Mouse (Mus musculus) layer of hippocampus, postnatal 25 days (tissue): ENCODE measurements around the gene Mau2. TPM values are rescaled to one million over a fixed set of nuclear protein-coding genes. Genes with fewer than 3 reads are reported as not detected.
"Not testable (repeated sequence)": the region's sequence is repeated elsewhere in the genome, so short reads cannot be mapped to it uniquely, and the experiment has no call there.

Experiments
- DNase-seq, 2 experiments: peaks; one replicate each; pipeline ENCODE4 v3.0.0; 2022; ENCODE audit warnings: mixed read lengths in 2 of 2, low spot score in 1 of 2; ENCODE audit errors: extremely low spot score in 1 of 2
- total RNA-seq, 2 experiments: library from RNA; stranded (reverse); gene quantifications; 2 replicates each; pipeline ENCODE4 v1.2.3; 2021

Mau2 gene
- total RNA-seq, 2 experiments from 2014 or later: 77.2 to 83.9 TPM

DNA sequence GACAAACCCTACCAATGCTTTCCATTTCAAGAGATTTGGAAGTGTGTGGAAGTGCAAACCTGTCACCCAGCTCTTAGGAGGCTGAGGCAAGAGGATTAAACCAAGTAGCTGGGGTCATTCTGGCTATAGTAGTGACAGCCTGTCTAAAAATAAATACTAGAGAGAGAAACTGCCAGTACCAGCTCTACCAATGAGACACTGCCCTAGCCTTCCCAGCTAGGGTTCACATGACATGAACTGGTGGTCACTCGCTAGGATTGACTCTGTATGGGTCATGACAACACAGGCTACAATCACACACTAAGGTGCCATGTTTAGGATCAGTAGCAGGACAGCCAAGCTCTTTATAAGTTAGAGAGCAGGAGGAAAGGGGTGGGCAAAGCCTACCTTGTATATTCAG, 12.3 kb downstream of the Mau2 start:
- DNase-seq: no peak

DNA sequence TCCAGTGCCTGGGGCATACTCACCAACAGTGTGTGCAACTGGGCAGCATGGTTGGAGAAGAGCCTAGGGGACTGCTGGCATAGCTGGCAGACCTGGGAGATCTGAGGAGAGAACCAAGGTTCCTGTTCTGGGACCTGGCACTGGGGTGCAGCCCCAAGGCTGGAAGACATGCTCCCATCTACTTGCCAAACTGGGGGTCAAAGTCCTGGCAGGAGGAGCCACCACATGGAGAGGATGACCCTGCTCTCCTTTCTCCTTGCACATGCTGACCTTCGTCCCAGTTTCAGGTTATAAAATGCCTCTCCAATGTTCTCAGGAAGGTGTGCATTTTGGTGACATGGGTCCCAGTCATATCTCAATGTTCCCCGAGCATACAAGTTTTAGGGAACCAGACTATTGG, 16.4 kb downstream of the Mau2 start:
- no peak for DNase-seq

DNA sequence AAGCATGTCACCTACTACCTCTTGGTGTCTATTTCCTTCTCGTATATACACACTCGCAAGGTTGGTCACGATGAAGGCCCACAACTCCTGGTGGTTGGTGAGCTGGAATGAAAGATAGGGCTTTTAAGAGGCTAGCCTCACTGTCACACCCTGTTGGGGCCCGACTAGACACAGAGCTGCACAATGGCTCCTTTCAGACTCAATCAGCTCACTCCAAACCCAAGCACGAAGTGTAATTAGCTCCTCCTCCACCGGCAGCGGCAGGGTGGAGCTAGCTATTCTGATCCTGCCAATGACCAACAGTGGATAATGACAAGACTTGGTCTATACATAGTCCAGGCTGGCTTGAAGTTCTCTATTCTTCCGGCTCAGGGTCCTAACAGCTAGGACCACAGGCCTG, 18.9 kb downstream of the Mau2 start:
- DNase-seq: no peak

DNA sequence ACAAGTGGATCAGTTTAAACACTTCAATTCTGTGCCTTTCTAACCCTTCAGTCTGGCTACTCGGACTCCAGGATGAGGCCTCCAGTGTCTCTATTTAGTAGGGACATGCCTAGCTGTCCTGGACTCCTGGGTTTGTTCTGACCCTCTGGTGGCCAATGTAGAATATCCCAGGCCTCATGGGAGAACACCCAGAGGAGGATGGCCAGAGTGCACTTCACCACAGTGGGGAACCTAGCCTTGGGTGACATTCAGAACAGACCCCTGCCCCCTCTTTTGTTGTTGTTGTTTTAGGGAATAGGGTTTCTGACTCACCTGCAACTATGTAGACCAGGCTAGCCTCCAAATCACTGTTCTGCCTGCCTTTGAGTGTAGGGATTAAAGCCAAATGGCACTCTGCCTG, 27.5 kb downstream of the Mau2 start:
- DNase-seq: no peak

DNA sequence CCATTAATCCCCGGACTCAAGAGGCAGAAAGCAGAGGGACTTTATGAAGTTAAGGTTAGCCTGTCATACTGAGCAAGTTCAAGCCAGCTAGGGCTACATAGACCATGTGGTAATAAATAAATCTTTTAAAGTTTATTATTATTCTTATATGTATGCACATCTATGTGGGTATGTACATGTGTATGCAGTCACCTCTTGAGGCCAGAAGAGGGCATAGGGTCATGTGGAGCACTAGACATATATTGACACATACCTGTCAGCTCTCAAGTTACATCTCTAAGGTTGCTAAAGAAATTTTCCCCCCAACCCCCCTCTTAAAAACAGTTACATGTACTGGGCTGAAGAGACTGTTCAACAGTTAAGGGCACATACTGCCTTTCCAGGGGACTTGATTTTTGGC, 29.8 kb downstream of the Mau2 start:
- DNase-seq: no peak

DNA sequence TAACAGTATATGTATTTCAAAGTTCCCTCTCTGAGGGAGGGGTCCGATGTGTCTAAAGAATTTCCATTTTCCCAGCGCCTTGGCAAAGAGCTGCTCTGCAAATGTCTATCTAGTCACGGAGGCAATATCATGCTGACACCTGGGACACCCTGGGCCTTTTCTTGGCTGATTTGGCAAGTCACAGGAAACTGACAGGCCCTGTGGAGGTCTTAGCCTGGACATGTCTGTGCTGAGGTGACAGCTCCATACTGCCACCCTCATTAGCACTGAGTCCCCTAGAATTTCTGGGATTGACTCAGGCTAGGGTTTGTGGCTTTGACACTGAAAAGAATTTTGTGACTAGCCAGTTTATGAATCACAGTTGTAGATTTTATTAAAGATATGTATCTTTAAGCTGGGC, 30.2 kb downstream of the Mau2 start:
- DNase-seq: no peak

DNA sequence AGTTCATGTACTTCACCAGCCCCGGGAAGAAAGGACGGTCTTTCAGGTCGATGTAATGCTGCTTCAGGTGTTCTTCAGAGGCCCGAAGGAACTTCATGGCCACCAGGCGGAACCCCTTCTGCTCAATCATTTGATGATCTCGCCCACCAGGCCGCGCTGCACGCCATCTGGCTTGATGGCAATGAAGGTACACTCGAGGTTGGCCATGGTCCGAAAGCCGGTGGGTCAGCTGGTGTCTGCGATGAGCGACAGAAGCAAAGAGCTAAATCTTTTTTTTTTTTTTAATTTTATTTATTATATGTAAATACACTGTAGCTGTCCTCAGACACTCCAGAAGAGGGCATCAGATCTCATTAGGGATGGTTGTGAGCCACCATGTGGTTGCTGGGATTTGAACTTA, 31.7 kb downstream of the Mau2 start:
- not testable (repeated sequence) for DNase-seq

DNA sequence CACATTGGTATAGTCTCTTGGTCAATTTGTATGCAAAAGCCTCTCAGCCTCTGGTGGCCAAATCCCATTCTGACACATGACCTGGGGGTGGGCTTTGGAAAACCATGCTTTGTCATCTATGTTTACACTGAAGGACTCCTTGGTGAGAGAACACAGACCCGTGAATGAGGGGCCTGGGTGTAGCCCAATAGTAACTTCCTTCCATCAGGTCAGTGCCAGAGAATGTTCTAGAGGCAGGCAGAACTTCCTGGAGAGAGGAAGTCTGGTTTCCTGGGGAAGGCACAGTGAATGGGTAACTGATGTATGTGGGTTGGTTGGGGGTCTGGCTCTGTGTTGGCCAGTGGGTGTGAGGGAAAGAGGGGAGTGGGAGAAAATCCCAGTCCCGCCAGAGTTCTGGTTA, 37.4 kb downstream of the Mau2 start:
- DNase-seq: no peak

DNA sequence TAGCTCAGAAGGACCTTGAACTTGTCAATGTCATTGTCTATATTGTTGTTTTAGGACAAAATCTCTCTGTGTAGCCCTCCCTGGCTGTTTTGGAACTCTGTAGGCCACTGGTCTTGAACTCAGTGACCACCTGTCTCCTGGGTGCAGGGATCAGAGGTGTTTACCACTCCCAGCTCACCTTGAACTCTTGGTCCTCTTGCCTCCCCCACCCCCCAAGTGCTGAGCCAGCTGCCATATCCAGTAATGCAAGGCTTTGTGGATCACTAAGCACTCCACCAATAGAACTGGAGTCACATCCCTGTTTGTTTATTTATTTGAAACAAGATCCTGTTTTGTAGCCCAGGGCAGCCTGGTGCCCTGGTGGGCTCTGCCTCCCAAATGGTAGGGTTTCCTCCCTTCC, 38.2 kb downstream of the Mau2 start:
- no peak for DNase-seq

DNA sequence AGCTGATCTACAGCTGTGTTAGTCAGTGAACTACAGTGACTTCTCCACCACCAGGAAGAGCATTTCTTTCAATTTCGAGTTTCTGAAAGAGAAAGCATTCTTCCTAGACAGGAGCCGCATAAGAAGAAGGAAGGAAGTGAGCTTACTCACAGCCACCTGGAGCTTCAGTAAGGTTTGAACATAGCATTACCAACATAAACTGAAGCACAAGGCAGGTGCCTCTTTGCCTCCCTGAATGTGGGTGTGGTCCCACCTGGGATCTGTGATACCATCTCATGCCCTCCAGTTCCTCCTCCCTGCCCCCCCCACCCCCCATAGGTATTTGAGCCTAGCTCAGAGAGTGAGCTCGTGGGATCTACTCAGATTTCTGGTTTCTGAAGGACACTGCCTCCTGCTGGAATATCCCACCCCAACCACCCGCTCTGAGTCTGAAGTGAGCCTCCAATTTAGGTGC, 39.3 kb downstream of the Mau2 start:
- DNase-seq: no peak

DNA sequence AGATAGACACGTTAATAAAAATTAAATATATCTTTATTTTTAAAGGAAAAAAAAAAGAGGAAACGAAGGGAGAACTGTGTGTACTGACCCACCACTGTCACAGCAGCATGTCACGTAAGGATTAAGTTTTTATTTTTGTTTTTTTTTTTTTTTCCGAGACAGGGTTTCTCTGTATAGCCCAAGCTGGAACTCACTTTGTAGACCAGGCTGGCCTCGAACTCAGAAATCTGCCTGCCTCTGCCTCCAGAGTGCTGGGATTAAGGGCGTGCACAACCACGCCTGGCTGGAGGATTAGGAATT, 40.7 kb downstream of the Mau2 start:
- DNase-seq: not testable (repeated sequence)

DNA sequence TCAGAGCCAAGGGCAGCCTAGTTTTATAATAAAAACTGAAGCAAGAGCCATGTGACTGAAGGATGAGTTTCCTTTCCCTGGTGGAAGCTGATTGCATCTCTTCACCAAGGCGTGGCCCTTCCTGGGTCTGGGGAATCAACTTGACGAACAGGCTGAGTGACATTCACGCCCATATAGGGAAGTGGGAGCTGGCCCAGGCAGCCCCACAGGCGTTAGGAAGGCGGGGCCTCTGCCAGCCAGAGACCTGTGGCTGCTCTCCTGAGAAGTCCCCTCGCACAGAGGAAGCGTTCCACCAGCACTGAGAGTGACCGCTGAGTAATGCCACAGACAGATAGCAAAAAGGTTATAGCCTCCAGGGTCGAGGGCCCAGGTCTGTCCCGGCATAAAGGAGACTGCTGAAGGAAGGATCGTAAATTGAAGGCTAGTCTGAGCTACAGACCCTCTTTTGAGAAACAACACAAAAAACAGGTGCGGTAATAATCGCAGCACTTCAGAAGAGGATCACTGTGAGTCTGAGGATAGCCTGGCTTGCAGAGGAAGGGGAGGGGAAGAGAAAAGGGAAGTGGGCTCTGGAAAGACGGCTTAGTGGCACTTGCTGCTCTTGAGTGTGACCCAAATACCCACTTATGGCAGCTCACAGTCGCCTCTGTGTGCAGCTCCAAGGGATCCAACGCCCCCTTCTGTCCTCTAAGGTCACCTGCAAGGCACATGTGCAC, 41.2 kb downstream of the Mau2 start:
- DNase-seq: no peak

DNA sequence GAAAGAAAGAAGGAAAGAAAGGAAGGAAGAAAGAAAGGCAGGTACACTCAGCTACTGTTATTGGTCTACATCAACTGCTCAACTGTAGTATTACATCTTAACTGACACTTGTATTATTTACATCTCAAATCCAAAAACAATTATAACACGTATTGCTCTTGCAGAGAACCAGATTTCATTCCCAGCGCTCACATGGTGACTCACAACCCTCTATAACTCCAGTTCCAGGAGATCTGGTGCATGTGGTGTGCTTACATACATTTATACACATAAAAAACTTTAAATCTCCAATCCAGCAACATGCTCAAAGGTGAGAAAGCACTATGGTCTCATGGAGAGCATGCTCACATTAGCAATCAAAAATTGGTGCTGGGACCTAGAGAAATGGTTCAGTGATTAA, 42.3 kb downstream of the Mau2 start:
- no peak for DNase-seq

DNA sequence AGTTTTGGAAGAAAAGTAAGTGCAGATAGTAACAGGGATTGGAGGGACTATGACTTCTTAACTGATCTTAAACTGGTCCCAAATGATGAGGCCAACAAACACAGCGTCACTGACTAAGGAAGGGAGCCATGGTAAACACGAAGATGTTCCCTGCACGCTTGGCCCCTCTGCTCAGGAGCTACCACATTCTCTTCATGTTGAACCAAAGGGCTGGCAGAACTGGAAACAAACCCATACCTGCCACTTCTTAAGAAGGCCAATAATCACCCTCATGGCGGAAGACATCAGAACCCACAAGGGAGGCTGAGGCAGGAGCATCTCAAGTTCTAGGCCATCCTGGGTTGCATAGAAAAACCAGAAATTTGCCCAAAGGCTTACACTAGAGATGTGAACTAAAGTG, 43.3 kb downstream of the Mau2 start:
- DNase-seq: no peak

DNA sequence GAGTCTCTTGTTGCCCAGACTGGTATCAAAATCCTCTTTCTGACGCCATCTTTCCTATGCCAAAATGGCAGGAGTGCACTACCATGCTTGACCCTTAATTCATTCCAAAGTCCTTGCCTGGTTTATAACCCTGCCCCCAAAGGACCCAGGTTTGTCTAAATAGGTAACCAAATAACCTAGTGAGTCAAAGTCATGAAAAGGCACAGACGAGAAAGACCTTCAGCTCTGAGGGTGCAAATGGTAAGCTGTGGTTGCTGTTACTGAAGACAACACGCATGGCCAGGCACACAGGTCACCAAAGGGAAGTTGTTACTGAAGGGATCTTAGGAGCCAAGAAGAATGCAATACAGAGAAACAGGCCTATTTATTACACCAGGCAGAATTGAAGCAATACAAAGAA, 43.8 kb downstream of the Mau2 start:
- no peak for DNase-seq

DNA sequence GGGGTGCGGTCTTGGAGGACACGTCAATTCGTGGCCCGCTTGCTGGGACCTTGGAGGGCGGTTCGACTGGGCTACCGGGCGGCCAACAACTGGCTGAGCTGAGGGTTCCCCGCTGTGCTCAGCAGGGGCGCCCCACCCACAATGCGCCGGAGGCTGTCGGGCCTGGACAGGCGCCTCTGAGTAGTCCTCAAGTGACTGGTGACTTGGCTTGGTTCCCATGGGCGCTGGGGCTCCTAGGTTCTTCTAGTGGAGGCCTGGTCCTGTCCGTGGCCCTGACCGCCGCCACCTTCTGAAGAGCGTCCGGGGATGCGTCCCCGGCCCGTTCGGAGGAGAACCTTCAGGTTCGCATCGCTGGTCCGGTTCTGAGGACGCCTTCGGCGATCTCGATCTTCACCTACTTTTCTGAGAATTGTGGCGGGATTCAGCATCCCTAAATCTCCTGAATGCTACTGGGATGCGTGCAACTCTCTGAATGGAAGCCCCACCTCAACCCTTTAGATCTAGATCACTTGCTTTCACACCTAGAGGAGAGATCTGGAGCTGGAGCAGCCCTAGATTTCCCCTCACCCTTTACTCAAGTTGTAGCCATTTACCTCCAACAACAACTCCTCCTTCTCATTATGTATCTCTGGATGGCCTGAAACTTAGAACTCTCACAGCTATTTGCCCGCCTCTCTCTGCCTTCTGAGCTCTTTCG, 45.8 kb downstream of the Mau2 start:
- no peak for DNase-seq

DNA sequence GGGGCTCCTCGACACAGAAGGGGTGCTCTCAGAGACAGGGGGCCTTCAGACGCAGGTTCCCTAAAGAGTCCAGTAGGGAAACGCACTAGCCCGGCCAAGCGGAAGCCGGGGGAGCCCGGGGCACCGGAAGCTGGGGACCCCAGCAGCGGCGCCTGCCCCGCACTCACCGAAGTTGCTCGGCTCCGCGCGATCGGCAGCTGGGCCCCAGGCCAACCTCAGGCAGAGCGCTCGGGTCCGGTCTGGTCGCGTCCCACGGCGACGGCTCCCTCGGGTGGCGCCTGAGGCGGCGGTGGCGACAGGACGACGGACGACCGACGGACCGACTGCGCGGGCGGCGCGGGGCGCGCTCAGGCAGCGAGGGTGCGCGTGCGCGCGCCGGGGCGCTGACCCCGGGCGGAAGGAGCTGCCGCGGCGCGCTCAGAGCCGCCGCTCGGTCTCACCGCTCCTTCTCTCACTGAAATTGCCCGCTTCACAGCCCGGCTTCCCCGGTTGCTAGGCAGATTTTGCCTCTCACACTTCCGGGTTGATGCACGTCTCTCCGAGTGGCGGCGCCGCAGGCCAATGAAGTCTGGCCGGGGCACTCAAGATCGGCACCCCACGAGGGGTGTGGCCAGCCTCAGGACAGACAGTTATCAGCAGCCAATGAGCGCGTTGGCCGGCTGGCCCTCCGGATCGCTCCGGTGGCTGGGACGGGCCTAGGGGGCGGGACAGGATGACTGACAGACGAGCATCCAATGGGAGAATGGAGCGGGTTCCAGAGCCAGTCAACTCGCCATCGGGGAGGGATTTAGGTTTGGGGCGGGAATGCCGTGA, 46.6 kb downstream of the Mau2 start, which contains the start of gene Gatad2a:
TSS of gene Gatad2a (minus strand) at position 609 of the 813 bp plus-strand sequence.
- DNase-seq: peak; percentile 99

DNA sequence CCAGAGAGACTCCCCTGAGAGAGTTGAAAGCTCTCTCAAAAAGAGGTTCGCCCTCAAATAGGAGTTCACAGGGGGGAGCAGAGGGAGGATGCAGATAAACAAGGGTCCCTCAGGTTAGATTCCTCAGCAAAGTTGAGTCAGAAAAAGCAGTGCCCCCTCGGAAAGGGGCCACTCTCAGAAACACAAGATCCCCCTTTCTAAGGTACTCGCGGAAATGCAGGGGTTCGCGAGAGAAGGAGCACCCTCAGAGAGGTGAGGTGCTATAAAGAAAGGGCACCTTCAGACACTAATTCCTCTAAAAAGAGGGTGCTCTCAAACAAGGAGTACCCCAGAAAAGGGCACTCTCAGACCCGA, 47.1 kb downstream of the Mau2 start:
- no peak for DNase-seq

DNA sequence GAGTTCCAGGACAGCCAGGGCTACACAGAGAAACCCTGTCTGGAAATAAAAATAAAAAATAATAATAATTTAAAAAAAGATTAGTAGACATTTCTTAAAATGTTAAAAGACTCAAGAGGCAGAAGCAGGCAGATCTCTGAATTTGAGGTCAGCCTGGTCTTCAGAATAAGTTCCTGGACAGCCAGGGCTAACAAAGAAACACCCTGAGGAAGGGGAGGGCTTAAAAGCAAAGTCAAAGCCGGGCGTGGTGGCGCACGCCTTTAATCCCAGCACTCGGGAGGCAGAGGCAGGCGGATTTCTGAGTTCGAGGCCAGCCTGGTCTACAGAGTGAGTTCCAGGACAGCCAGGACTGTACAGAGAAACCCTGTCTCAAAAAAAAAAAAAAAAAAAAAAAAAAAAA, 53.6 kb downstream of the Mau2 start:
- not testable (repeated sequence) for DNase-seq

DNA sequence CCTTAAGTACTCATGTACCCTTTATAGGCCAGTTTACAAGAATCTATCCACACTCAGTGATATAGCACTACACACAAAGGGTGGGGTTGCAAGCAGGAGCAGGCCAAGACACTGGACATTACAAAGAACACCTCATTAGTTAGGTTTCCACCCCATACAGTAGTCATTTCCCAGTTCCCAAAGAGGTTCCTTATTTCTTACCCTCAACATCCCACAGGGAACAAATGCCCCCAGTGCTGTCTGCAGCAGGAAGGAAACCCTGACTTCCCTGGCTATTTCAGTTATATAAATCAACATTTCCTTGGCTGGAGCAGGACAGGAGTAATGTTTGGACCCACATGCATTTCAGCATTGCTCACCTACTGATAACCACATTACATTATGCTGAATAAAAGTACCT, 54.8 kb downstream of the Mau2 start:
- no peak for DNase-seq

DNA sequence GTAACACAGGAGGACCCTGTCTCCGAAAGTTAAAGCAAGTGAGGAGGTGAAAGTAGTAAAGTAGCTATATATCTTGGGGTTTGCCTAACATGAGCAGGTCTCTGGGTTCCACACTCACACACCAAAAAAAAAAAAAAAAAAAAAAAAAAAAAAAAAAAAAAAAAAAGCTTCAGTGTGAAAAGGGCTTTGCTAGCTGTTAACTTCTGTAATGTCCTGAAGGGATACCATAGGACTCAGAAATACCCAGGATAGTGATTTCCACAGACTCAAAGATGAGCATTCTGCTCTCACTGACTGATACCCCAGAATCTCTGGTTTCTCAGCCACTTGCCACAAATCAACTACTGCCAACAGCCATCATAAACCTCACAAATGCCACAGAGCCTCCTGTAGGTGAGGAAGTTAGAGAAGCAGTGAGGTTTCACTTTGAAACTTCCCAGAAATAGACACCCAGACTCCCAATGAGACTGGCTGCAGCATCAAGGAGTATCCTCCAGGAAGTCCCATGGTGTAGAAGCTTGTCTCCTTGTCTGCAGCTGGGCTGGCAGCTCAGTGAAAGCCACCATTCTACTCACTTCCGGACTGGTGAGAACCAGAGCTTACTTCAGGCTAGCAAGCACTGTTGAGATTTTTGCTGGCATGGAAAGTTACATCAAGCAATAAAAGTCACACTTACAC, 57.5 kb downstream of the Mau2 start:
- no peak for DNase-seq
